Mouse (Mus musculus) neural tube, embryonic 15.5 days (tissue): Measurements from ENCODE around the gene Rph3al. TPM values are rescaled to one million over a fixed set of nuclear protein-coding genes. Genes with fewer than 3 reads are reported as not detected.

Experiments used
- ATAC-seq: fragments of 200-750 bp; cut with Nextera tagmentation; 2 replicates; pipeline ENCODE4 v1.8.0; 2017; ENCODE audit warnings: mild to moderate bottlenecking, moderate TSS enrichment, moderate library complexity; ENCODE audit not compliant: low FRiP score
- H3K27ac ChIP-seq: fragments of 300-500 bp; sonication (generic); replicated peaks from 2 replicates; pipeline ENCODE4 v1.5.1; 2015; ENCODE audit warnings: mild to moderate bottlenecking, inconsistent platforms
- H3K27me3 ChIP-seq: fragments of 300-500 bp; sonication (generic); replicated peaks from 2 replicates; pipeline ENCODE4 v1.6.1; 2015; ENCODE audit warnings: inconsistent platforms
- H3K36me3 ChIP-seq: fragments of 300-500 bp; sonication (generic); 2 replicates; pipeline ENCODE4 v1.6.1; 2015; ENCODE audit warnings: inconsistent platforms
- H3K4me1 ChIP-seq: fragments of 300-500 bp; sonication (generic); 2 replicates; pipeline ENCODE4 v1.6.1; 2015; ENCODE audit warnings: inconsistent platforms
- H3K4me2 ChIP-seq: fragments of 300-500 bp; sonication (generic); 2 replicates; pipeline ENCODE4 v1.6.1; 2015; ENCODE audit warnings: inconsistent platforms, mild to moderate bottlenecking, moderate library complexity
- H3K4me3 ChIP-seq: fragments of 300-500 bp; sonication (generic); replicated peaks from 2 replicates; pipeline ENCODE4 v1.5.1; 2015; ENCODE audit warnings: mild to moderate bottlenecking, inconsistent platforms
- H3K9ac ChIP-seq: fragments of 300-500 bp; sonication (generic); replicated peaks from 2 replicates; pipeline ENCODE4 v1.6.1; 2015; ENCODE audit warnings: mild to moderate bottlenecking, inconsistent platforms
- H3K9me3 ChIP-seq: fragments of 300-500 bp; sonication (generic); replicated peaks from 2 replicates; pipeline ENCODE4 v1.6.1; 2016; ENCODE audit warnings: inconsistent platforms
- WGBS: fragments of 180-500 bp; shearing (Covaris S2); methylation state at CpG from one replicate; pipeline ENCODE4 v1.1.7; 2015; ENCODE audit warnings: mixed read lengths; 5-methylcytosine and 5-hydroxymethylcytosine counted together
- polyA plus RNA-seq: library from polyadenylated mRNA; unstranded; fragments of >200 nt; fragmentation: Nextera tagmentation; extraction: Ambion mirVana; gene quantifications from 2 replicates; pipeline ENCODE4 v1.2.1, GENCODE M21; 2015

Gene Rph3al
- 2.3 and 3.1 TPM in 2 replicates for polyA plus RNA-seq

- Histone ChIP-seq H3K9ac (no peak within 1 kb of the TSS), H3K4me2 (no peak within 1 kb of the TSS), H3K4me1 (peaks cover 13% of the 10 kb centered on the region), H3K27me3 (no peaks in the 10 kb centered on the region), H3K9me3 (no peaks in the 10 kb centered on the region), H3K36me3 (no peaks in the 10 kb centered on the region), H3K27ac (peak within 1 kb of the TSS; percentile 34), H3K4me3 (no peak within 1 kb of the TSS)
- ATAC-seq: no peak
- WGBS: 70% methylated on average over 6 of the region's 6 CpGs
Observed at GRCm38 (mm10) chr11:75938379-75938906, at the start of gene Rph3al. Rph3al (minus strand) TSS chr11:75938429.

- no peak for ATAC-seq
- Histone ChIP-seq H3K4me1 (no peaks in the 10 kb centered on the region), H3K27ac (no peak overlapping the region), H3K27me3 (no peaks in the 10 kb centered on the region), H3K4me2 (no peak overlapping the region), H3K9me3 (no peaks in the 10 kb centered on the region), H3K4me3 (no peak overlapping the region), H3K36me3 (no peaks in the 10 kb centered on the region), H3K9ac (no peak overlapping the region)
- 81% methylated on average over 7 of the region's 7 CpGs for WGBS
Observed at GRCm38 (mm10) chr11:75985948-75986347, 47.7 kb upstream of the Rph3al start.

GRCm38 (mm10) chr11:75984581-75984980 lies 46.4 kb upstream of the Rph3al start:
- no peak for ATAC-seq
- H3K4me1 ChIP-seq: no peaks in the 10 kb centered on the region
- no peak overlapping the region for H3K4me2 ChIP-seq
- no peaks in the 10 kb centered on the region for H3K9me3 ChIP-seq
- no peak overlapping the region for H3K27ac ChIP-seq
- no peak overlapping the region for H3K9ac ChIP-seq
- no peak overlapping the region for H3K4me3 ChIP-seq
- WGBS: 86% methylated on average over 1 of the region's 1 CpGs
- H3K27me3 ChIP-seq: no peaks in the 10 kb centered on the region
- H3K36me3 ChIP-seq: no peaks in the 10 kb centered on the region

GRCm38 (mm10) chr11:75983194-75983593 lies 45.0 kb upstream of the Rph3al start:
- ATAC-seq: no peak
- Histone ChIP-seq H3K36me3 (no peaks in the 10 kb centered on the region), H3K4me1 (no peaks in the 10 kb centered on the region), H3K27me3 (no peaks in the 10 kb centered on the region), H3K27ac (no peak overlapping the region), H3K4me2 (no peak overlapping the region), H3K4me3 (no peak overlapping the region), H3K9me3 (no peaks in the 10 kb centered on the region), H3K9ac (no peak overlapping the region)
- 79% methylated on average over 4 of the region's 4 CpGs for WGBS

- no peaks in the 10 kb centered on the region for H3K27me3 ChIP-seq
- no peak overlapping the region for H3K4me3 ChIP-seq
- 29% methylated on average over 2 of the region's 2 CpGs for WGBS
- no peak overlapping the region for H3K27ac ChIP-seq
- no peaks in the 10 kb centered on the region for H3K9me3 ChIP-seq
- no peaks in the 10 kb centered on the region for H3K4me1 ChIP-seq
- H3K36me3 ChIP-seq: no peaks in the 10 kb centered on the region
- H3K4me2 ChIP-seq: no peak overlapping the region
- ATAC-seq: no peak
- no peak overlapping the region for H3K9ac ChIP-seq
Observed at GRCm38 (mm10) chr11:75980413-75980812, 42.2 kb upstream of the Rph3al start.

GRCm38 (mm10) chr11:75978051-75978450 lies 39.8 kb upstream of the Rph3al start:
- WGBS: 85% methylated on average over 6 of the region's 6 CpGs
- Histone ChIP-seq H3K36me3 (no peaks in the 10 kb centered on the region), H3K9me3 (no peaks in the 10 kb centered on the region), H3K4me3 (no peak overlapping the region), H3K27me3 (no peaks in the 10 kb centered on the region), H3K4me1 (no peaks in the 10 kb centered on the region), H3K9ac (no peak overlapping the region), H3K4me2 (no peak overlapping the region), H3K27ac (no peak overlapping the region)
- ATAC-seq: no peak

GRCm38 (mm10) chr11:75976748-75977147 lies 38.5 kb upstream of the Rph3al start:
- Histone ChIP-seq H3K36me3 (no peaks in the 10 kb centered on the region), H3K9ac (no peak overlapping the region), H3K9me3 (no peaks in the 10 kb centered on the region), H3K4me3 (no peak overlapping the region), H3K4me2 (no peak overlapping the region), H3K27ac (no peak overlapping the region), H3K4me1 (no peaks in the 10 kb centered on the region), H3K27me3 (no peaks in the 10 kb centered on the region)
- ATAC-seq: no peak
- 61% methylated on average over 8 of the region's 8 CpGs for WGBS

- no peaks in the 10 kb centered on the region for H3K36me3 ChIP-seq
- no peaks in the 10 kb centered on the region for H3K4me1 ChIP-seq
- no peak for ATAC-seq
- H3K27ac ChIP-seq: no peak overlapping the region
- H3K9ac ChIP-seq: no peak overlapping the region
- no peaks in the 10 kb centered on the region; the same call in 1 of the 2 replicates for H3K27me3 ChIP-seq
- no peak overlapping the region for H3K4me3 ChIP-seq
- no peak overlapping the region for H3K4me2 ChIP-seq
- no peaks in the 10 kb centered on the region for H3K9me3 ChIP-seq
- WGBS: 89% methylated on average over 1 of the region's 1 CpGs
Observed at GRCm38 (mm10) chr11:75973988-75974387, 35.8 kb upstream of the Rph3al start.

GRCm38 (mm10) chr11:75972916-75973567 lies 34.8 kb upstream of the Rph3al start:
- Histone ChIP-seq H3K36me3 (no peaks in the 10 kb centered on the region), H3K27ac (no peak overlapping the region), H3K4me3 (no peak overlapping the region), H3K27me3 (peaks cover 1% of the 10 kb centered on the region), H3K9ac (no peak overlapping the region), H3K4me1 (no peaks in the 10 kb centered on the region), H3K9me3 (no peaks in the 10 kb centered on the region), H3K4me2 (no peak overlapping the region)
- no peak for ATAC-seq
- 46% methylated on average over 7 of the region's 7 CpGs for WGBS

GRCm38 (mm10) chr11:75972188-75972587 lies 34.0 kb upstream of the Rph3al start:
- Histone ChIP-seq H3K36me3 (no peaks in the 10 kb centered on the region), H3K27me3 (peaks cover 4% of the 10 kb centered on the region), H3K9ac (no peak overlapping the region), H3K4me1 (peaks cover 4% of the 10 kb centered on the region), H3K27ac (no peak overlapping the region), H3K9me3 (no peaks in the 10 kb centered on the region), H3K4me3 (no peak overlapping the region), H3K4me2 (no peak overlapping the region)
- ATAC-seq: no peak
- 85% methylated on average over 3 of the region's 3 CpGs for WGBS

- H3K4me3 ChIP-seq: no peak overlapping the region
- H3K9ac ChIP-seq: no peak overlapping the region
- H3K9me3 ChIP-seq: no peaks in the 10 kb centered on the region
- H3K27me3 ChIP-seq: peaks cover 5% of the 10 kb centered on the region
- WGBS: 24% methylated on average over 3 of the region's 3 CpGs
- no peak overlapping the region for H3K4me2 ChIP-seq
- no peak overlapping the region for H3K27ac ChIP-seq
- ATAC-seq: no peak
- H3K36me3 ChIP-seq: no peaks in the 10 kb centered on the region
- peaks cover 19% of the 10 kb centered on the region for H3K4me1 ChIP-seq
Observed at GRCm38 (mm10) chr11:75970629-75971028, 32.4 kb upstream of the Rph3al start.

GRCm38 (mm10) chr11:75968761-75969160 lies 30.5 kb upstream of the Rph3al start:
- peaks cover 36% of the 10 kb centered on the region for H3K4me1 ChIP-seq
- ATAC-seq: no peak
- H3K4me3 ChIP-seq: no peak overlapping the region
- no peak overlapping the region for H3K9ac ChIP-seq
- whole genome bisulfite sequencing: 82% methylated on average over 6 of the region's 6 CpGs
- no peak overlapping the region for H3K4me2 ChIP-seq
- peaks cover 13% of the 10 kb centered on the region for H3K27me3 ChIP-seq
- no peaks in the 10 kb centered on the region for H3K9me3 ChIP-seq
- H3K36me3 ChIP-seq: no peaks in the 10 kb centered on the region
- H3K27ac ChIP-seq: no peak overlapping the region
